Mouse (Mus musculus) limb, embryonic 11.5 days (tissue): ENCODE data around the gene Tbc1d10b. TPM values are rescaled to one million over a fixed set of nuclear protein-coding genes. Genes with fewer than 3 reads are reported as not detected.

Source experiments
- ATAC-seq: fragments of 200-750 bp; cut with Nextera tagmentation; 2 replicates; pipeline ENCODE4 v1.8.0; 2017; ENCODE audit warnings: low read depth; ENCODE audit not compliant: insufficient number of reproducible peaks, low FRiP score, low TSS enrichment
- DNase-seq: peaks from one replicate; pipeline ENCODE4 v3.0.0-alpha.2; 2015; ENCODE audit warnings: low spot score
- H3K27ac ChIP-seq: fragments of 300-500 bp; sonication (generic); replicated peaks from 2 replicates; pipeline ENCODE4 v1.5.1; 2014; ENCODE audit warnings: low read depth, mild to moderate bottlenecking, low read length
- H3K27me3 ChIP-seq: fragments of 300-500 bp; sonication (generic); 2 replicates; pipeline ENCODE4 v1.6.1; 2014; ENCODE audit warnings: mild to moderate bottlenecking, low read length, mixed read lengths; ENCODE audit not compliant: control insufficient read depth, insufficient read depth
- H3K36me3 ChIP-seq: fragments of 300-500 bp; sonication (generic); 2 replicates; pipeline ENCODE4 v1.6.1; 2014; ENCODE audit warnings: mild to moderate bottlenecking, low read length, moderate library complexity, mixed read lengths; ENCODE audit not compliant: control insufficient read depth, insufficient read depth
- H3K4me1 ChIP-seq: fragments of 300-500 bp; sonication (generic); 2 replicates; pipeline ENCODE4 v1.6.1; 2014; ENCODE audit warnings: low read length, mixed read lengths; ENCODE audit not compliant: control insufficient read depth, insufficient read depth
- H3K4me2 ChIP-seq: fragments of 300-500 bp; sonication (generic); 2 replicates; pipeline ENCODE4 v1.6.1; 2014; ENCODE audit warnings: low read depth, mild to moderate bottlenecking, moderate library complexity; ENCODE audit not compliant: severe bottlenecking
- H3K4me3 ChIP-seq: fragments of 300-500 bp; sonication (generic); 2 replicates; pipeline ENCODE4 v1.5.1; 2014; ENCODE audit warnings: low read depth, low read length
- H3K9ac ChIP-seq: fragments of 300-500 bp; sonication (generic); 2 replicates; pipeline ENCODE4 v1.6.1; 2014; ENCODE audit warnings: mild to moderate bottlenecking, low read length
- H3K9me3 ChIP-seq: fragments of 300-500 bp; sonication (generic); 2 replicates; pipeline ENCODE4 v1.6.1; 2016; ENCODE audit warnings: low read length; ENCODE audit not compliant: control insufficient read depth
- WGBS: fragments of 180-500 bp; shearing (Covaris S2); extraction: QIAGEN DNeasy Blood & Tissue Kit; methylation state at CpG from one replicate; pipeline ENCODE4 v1.1.7; 2014; 5-methylcytosine and 5-hydroxymethylcytosine counted together
- polyA plus RNA-seq: library from polyadenylated mRNA; unstranded; fragments of >200 nt; fragmentation: Nextera tagmentation; extraction: Ambion mirVana; gene quantifications from 2 replicates; pipeline ENCODE4 v1.2.1, GENCODE M21; 2014

Gene Tbc1d10b
- polyA plus RNA-seq, 1 experiment from 2014 or later, result 24.8 TPM

DNA sequence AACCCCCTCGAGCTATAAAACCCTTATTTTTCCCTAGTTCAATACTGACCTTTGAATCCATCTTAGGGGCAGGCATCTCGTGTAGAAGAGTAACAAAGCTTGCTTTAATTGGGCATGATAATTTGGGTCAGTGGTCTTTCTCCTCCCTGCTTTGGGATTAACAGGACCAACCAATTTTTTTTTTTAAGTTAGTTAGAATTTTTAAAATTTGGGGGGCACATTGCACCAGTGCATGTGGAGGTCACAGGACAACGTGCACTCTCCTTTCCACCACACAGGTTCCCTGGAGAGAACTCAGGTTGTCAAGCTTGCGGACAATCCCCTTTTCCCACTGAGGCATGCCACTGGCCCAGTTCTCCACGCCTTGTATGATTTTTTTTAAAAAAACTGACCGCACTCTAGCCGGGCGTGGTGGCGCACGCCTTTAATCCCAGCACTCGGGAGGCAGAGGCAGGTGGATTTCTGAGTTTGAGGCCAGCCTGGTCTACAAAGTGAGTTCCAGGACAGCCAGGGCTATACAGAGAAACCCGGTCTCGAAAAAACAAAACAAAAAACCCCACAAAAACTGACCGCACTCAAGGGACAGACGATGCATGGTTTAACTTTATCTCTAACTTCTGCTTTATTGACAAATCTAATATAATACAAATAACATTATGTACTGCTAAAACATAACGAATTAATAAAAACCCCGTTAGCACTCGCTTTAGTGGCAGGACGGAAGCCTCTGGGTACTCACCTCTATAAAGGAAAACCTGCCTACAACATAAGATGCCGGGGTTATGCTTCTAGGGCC is 23.8 kb upstream of the Tbc1d10b start:
- peaks cover 2% of the 10 kb centered on the region; the same call in 1 of the 2 replicates for H3K9me3 ChIP-seq
- ATAC-seq (no peak), DNase-seq (no peak)
- H3K4me2 ChIP-seq, result peak overlapping the region; percentile 70
- no peaks in the 10 kb centered on the region for H3K27me3 ChIP-seq
- H3K4me1 ChIP-seq, result peaks cover 7% of the 10 kb centered on the region
- H3K27ac ChIP-seq, result peak overlapping the region; percentile 98
- peaks cover 32% of the 10 kb centered on the region for H3K36me3 ChIP-seq
- 14% methylated on average over 20 of the region's 20 CpGs for WGBS
- H3K4me3 ChIP-seq, result peak overlapping the region; percentile 94
- peak overlapping the region; percentile 96 for H3K9ac ChIP-seq

DNA sequence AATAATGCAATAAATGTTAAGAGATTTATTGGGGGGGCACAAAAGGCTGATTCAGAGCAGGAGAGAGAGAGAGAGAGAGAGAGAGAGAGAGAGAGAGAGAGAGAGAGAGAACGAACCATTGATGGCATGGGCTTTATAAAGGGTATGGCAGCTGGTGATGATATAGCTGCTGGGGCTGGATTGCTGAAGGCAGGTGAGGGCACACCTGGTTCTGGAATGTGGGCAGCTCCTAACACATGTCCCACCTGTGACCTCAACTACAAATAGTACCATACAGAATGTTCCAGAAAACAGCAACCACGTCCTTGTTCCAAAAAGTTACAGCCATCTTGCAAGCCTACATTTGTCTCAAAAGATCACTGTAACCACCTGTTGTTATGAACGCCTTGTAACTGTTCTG is 23.1 kb upstream of the Tbc1d10b start:
- no peak overlapping the region for H3K27ac ChIP-seq
- H3K9me3 ChIP-seq, result peaks cover 2% of the 10 kb centered on the region; the same call in 1 of the 2 replicates
- H3K27me3 ChIP-seq, result no peaks in the 10 kb centered on the region
- H3K4me1 ChIP-seq, result peaks cover 7% of the 10 kb centered on the region
- DNase-seq (no peak), ATAC-seq (no peak)
- H3K4me2 ChIP-seq, result peak overlapping the region; percentile 70
- 82% methylated on average over 3 of the region's 3 CpGs for WGBS
- H3K4me3 ChIP-seq, result peak overlapping the region; percentile 94
- H3K9ac ChIP-seq, result no peak overlapping the region; the same call in 1 of the 2 replicates
- H3K36me3 ChIP-seq, result peaks cover 26% of the 10 kb centered on the region

DNA sequence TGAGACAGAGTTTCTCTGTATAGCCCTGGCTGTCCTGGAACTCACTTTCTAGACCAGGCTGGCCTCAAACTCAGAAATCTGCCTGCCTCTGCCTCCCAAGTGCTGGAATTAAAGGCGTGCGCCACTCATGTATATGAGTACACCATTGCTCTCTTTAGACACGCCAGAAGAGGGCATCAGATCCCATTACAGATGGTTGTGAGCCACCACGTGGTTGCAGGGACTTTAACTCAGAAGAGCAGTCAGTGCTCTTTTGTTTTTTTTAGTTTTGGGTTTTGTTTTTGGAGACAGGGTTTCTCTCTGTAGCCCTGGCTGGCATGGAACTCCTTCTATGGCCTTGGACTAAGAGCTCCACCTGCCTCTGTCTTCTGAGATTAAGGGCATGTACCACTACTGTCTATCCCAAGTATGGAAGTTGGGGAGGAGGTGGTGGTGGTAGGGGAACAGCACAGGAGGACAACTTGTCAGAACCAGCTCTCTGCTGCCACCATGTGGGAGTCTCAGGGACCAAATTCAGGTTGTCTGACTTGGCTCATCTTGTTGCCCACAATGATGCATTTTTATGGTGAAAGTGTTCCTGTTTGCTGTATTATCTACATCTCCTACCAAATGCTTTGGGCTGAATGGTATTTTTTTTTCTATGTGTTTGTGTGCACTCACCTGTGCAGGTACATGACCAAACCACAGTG is 20.5 kb upstream of the Tbc1d10b start:
- Histone ChIP-seq H3K27me3 (no peaks in the 10 kb centered on the region), H3K4me1 (peaks cover 7% of the 10 kb centered on the region), H3K27ac (no peak overlapping the region), H3K9me3 (no peaks in the 10 kb centered on the region), H3K4me3 (no peak overlapping the region; the same call in 1 of the 2 replicates), H3K9ac (no peak overlapping the region), H3K36me3 (peaks cover 9% of the 10 kb centered on the region; the same call in 1 of the 2 replicates), H3K4me2 (no peak overlapping the region)
- ATAC-seq (no peak), DNase-seq (peak; percentile 83)
- 66% methylated on average over 4 of the region's 4 CpGs for WGBS

GRCm38 (mm10) chr7:127225147-127225995 is 17.1 kb upstream of the Tbc1d10b start:
- Histone ChIP-seq H3K4me1 (no peaks in the 10 kb centered on the region), H3K9me3 (no peaks in the 10 kb centered on the region; the same call in 1 of the 2 replicates), H3K27me3 (no peaks in the 10 kb centered on the region), H3K36me3 (peaks cover 9% of the 10 kb centered on the region; the same call in 1 of the 2 replicates), H3K9ac (no peak overlapping the region), H3K27ac (no peak overlapping the region), H3K4me3 (no peak overlapping the region), H3K4me2 (no peak overlapping the region)
- 84% methylated on average over 11 of the region's 11 CpGs for WGBS
- ATAC-seq, result no peak
- DNase-seq, result no peak

DNA sequence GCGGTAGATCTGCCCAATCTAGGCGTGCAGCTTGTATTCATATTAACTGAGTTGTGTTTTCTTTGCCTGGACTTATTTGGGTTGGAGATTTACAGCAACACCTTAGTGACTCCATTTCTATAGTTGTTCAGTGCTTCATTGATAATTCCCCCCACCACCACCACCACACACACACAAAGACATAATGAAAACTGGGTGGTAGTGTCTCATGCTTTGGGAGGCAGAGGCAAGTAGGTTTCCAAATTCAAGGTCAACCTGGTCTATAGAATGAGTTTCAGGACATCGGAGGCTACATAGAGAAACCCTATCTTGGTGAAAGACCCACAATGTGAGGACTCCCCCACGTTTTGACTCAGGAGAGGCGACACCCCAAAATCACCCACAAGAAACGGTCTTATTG is 16.3 kb upstream of the Tbc1d10b start:
- Histone ChIP-seq H3K9ac (no peak overlapping the region), H3K36me3 (peaks cover 6% of the 10 kb centered on the region; the same call in 1 of the 2 replicates), H3K9me3 (no peaks in the 10 kb centered on the region; the same call in 1 of the 2 replicates), H3K27me3 (no peaks in the 10 kb centered on the region), H3K27ac (no peak overlapping the region), H3K4me1 (no peaks in the 10 kb centered on the region), H3K4me3 (no peak overlapping the region), H3K4me2 (no peak overlapping the region)
- 88% methylated on average over 6 of the region's 6 CpGs for WGBS
- ATAC-seq, result no peak
- no peak for DNase-seq

- Histone ChIP-seq H3K9me3 (no peaks in the 10 kb centered on the region; the same call in 1 of the 2 replicates), H3K9ac (no peak overlapping the region), H3K4me1 (no peaks in the 10 kb centered on the region), H3K4me3 (no peak overlapping the region), H3K27ac (no peak overlapping the region), H3K36me3 (peaks cover under 1% of the 10 kb centered on the region; the same call in 1 of the 2 replicates), H3K27me3 (no peaks in the 10 kb centered on the region), H3K4me2 (no peak overlapping the region)
- DNase-seq (no peak), ATAC-seq (no peak)
- WGBS, result 79% methylated on average over 6 of the region's 6 CpGs
These were observed 15.5 kb upstream of the Tbc1d10b start for GRCm38 (mm10) chr7:127223515-127224478.

GRCm38 (mm10) chr7:127223106-127223505 is 14.8 kb upstream of the Tbc1d10b start:
- H3K4me3 ChIP-seq, result no peak overlapping the region
- H3K4me2 ChIP-seq, result no peak overlapping the region
- H3K27ac ChIP-seq, result no peak overlapping the region
- no peak for DNase-seq
- no peaks in the 10 kb centered on the region for H3K36me3 ChIP-seq
- H3K9me3 ChIP-seq, result no peaks in the 10 kb centered on the region; the same call in 1 of the 2 replicates
- no peaks in the 10 kb centered on the region for H3K27me3 ChIP-seq
- no peaks in the 10 kb centered on the region for H3K4me1 ChIP-seq
- WGBS, result 95% methylated on average over 3 of the region's 3 CpGs
- H3K9ac ChIP-seq, result no peak overlapping the region
- ATAC-seq, result no peak
